Mouse (Mus musculus) layer of hippocampus, postnatal 36 days (tissue): ENCODE results near the gene Uso1. TPM values are rescaled to one million over a fixed set of nuclear protein-coding genes. Genes with fewer than 3 reads are reported as not detected.

ENCODE experiments used
- DNase-seq, 2 experiments: peaks; one replicate each; pipeline ENCODE4 v3.0.0; 2022
- total RNA-seq, 2 experiments: library from RNA; stranded (reverse); gene quantifications; 2 replicates each; pipeline ENCODE4 v1.2.3; 2021

Uso1 gene
- total RNA-seq, 2 experiments from 2014 or later = 84.3 to 84.7 TPM

- DNase-seq = peak; percentile 12 to 37
Observed at GRCm38 (mm10) chr5:92240769-92241168, 103.0 kb downstream of the Uso1 start.

GRCm38 (mm10) chr5:92244900-92245299, 107.2 kb downstream of the Uso1 start:
- no peak for DNase-seq

GRCm38 (mm10) chr5:92245483-92245882, 107.7 kb downstream of the Uso1 start:
- DNase-seq = no peak

GRCm38 (mm10) chr5:92248614-92249013, 110.9 kb downstream of the Uso1 start:
- no peak for DNase-seq

GRCm38 (mm10) chr5:92252031-92252430, 114.3 kb downstream of the Uso1 start:
- no peak for DNase-seq

Other genes starting within 250 kb of the Uso1 start
- 10 to 100 TPM; 53.5 to 55.6 TPM for gene Rchy1, start 174.9 kb upstream of the Uso1 start, total RNA-seq
- gene Odaph, start 150.5 kb upstream of the Uso1 start, total RNA-seq = not detected
- 10 to 100 TPM; 39.8 to 42.5 TPM for gene Cdkl2, start 94.1 kb upstream of the Uso1 start, total RNA-seq
- 100 to 1,000 TPM; 230 to 257 TPM for gene G3bp2, start 54.2 kb upstream of the Uso1 start, total RNA-seq
- gene U90926, start 77.5 kb downstream of the Uso1 start, total RNA-seq = not detected
- gene Ppef2, start 118.3 kb downstream of the Uso1 start, total RNA-seq = under 1 TPM; 0.82 to 0.94 TPM
- gene Naaa, start 140.2 kb downstream of the Uso1 start, total RNA-seq = 10 to 100 TPM; 45.7 to 48.5 TPM
- 10 to 100 TPM; 21.9 to 22.2 TPM for gene Sdad1, start 172.5 kb downstream of the Uso1 start, total RNA-seq
- not detected for gene Cxcl9, start 190.1 kb downstream of the Uso1 start, total RNA-seq
- 1 to 10 TPM; 2.2 to 3.1 TPM for gene Art3, start 193.9 kb downstream of the Uso1 start, total RNA-seq
- gene Cxcl10, start 211.0 kb downstream of the Uso1 start, total RNA-seq = not detected